Mouse (Mus musculus): ENCODE results near the gene Dpf3. TPM values are rescaled to one million over a fixed set of nuclear protein-coding genes. Genes with fewer than 3 reads are reported as not detected.

The Dpf3 gene
- polyA plus RNA-seq, 1 experiment = 3.8 TPM

- Histone ChIP-seq H3K27ac (ENCODE audit: insufficient read depth, low read length) (no peak overlapping the region), H3K4me1 (ENCODE audit: control insufficient read depth, insufficient read depth, low read length) (no peaks in the 10 kb centered on the region), H3K4me3 (ENCODE audit: insufficient read depth, low read length) (no peak overlapping the region)
- no peak for TF ChIP-seq CTCF (IDR thresholded peaks at IDR 0.05; ENCODE audit: extremely low read depth, insufficient read depth, low read length)
- TF ChIP-seq POLR2A (IDR thresholded peaks at IDR 0.05; ENCODE audit: extremely low read depth, insufficient read depth, low read length) = no peak
Observed at GRCm38 (mm10) chr12:83373081-83373480, 114.4 kb downstream of the Dpf3 start.

- Histone ChIP-seq H3K27ac (ENCODE audit: insufficient read depth, low read length) (no peak overlapping the region), H3K4me3 (ENCODE audit: insufficient read depth, low read length) (no peak overlapping the region), H3K4me1 (ENCODE audit: control insufficient read depth, insufficient read depth, low read length) (no peaks in the 10 kb centered on the region)
- TF ChIP-seq POLR2A (IDR thresholded peaks at IDR 0.05; ENCODE audit: extremely low read depth, insufficient read depth, low read length) (no peak), CTCF (IDR thresholded peaks at IDR 0.05; ENCODE audit: extremely low read depth, insufficient read depth, low read length) (no peak)
Observed at GRCm38 (mm10) chr12:83372290-83372689, 115.2 kb downstream of the Dpf3 start.

GRCm38 (mm10) chr12:83370221-83370620 is 117.3 kb downstream of the Dpf3 start:
- Histone ChIP-seq H3K4me1 (ENCODE audit: control insufficient read depth, insufficient read depth, low read length) (no peaks in the 10 kb centered on the region), H3K4me3 (ENCODE audit: insufficient read depth, low read length) (no peak overlapping the region), H3K27ac (ENCODE audit: insufficient read depth, low read length) (no peak overlapping the region)
- no peak for TF ChIP-seq CTCF (IDR thresholded peaks at IDR 0.05; ENCODE audit: extremely low read depth, insufficient read depth, low read length)
- TF ChIP-seq POLR2A (IDR thresholded peaks at IDR 0.05; ENCODE audit: extremely low read depth, insufficient read depth, low read length) = no peak

GRCm38 (mm10) chr12:83369416-83369815 is 118.1 kb downstream of the Dpf3 start:
- TF ChIP-seq POLR2A (IDR thresholded peaks at IDR 0.05; ENCODE audit: extremely low read depth, insufficient read depth, low read length) = no peak
- no peak for TF ChIP-seq CTCF (IDR thresholded peaks at IDR 0.05; ENCODE audit: extremely low read depth, insufficient read depth, low read length)
- H3K27ac ChIP-seq (ENCODE audit: insufficient read depth, low read length) = no peak overlapping the region
- no peak overlapping the region for H3K4me3 ChIP-seq (ENCODE audit: insufficient read depth, low read length)
- no peaks in the 10 kb centered on the region for H3K4me1 ChIP-seq (ENCODE audit: control insufficient read depth, insufficient read depth, low read length)

GRCm38 (mm10) chr12:83367486-83367885 is 120.0 kb downstream of the Dpf3 start:
- TF ChIP-seq CTCF (IDR thresholded peaks at IDR 0.05; ENCODE audit: extremely low read depth, insufficient read depth, low read length) (no peak), POLR2A (IDR thresholded peaks at IDR 0.05; ENCODE audit: extremely low read depth, insufficient read depth, low read length) (no peak)
- H3K4me1 ChIP-seq (ENCODE audit: control insufficient read depth, insufficient read depth, low read length) = no peaks in the 10 kb centered on the region
- no peak overlapping the region for H3K27ac ChIP-seq (ENCODE audit: insufficient read depth, low read length)
- H3K4me3 ChIP-seq (ENCODE audit: insufficient read depth, low read length) = no peak overlapping the region

- Histone ChIP-seq H3K4me3 (ENCODE audit: insufficient read depth, low read length) (no peak overlapping the region), H3K4me1 (ENCODE audit: control insufficient read depth, insufficient read depth, low read length) (no peaks in the 10 kb centered on the region), H3K27ac (ENCODE audit: insufficient read depth, low read length) (no peak overlapping the region)
- TF ChIP-seq CTCF (IDR thresholded peaks at IDR 0.05; ENCODE audit: extremely low read depth, insufficient read depth, low read length) (no peak), POLR2A (IDR thresholded peaks at IDR 0.05; ENCODE audit: extremely low read depth, insufficient read depth, low read length) (no peak)
Observed at GRCm38 (mm10) chr12:83364771-83365170, 122.7 kb downstream of the Dpf3 start.

GRCm38 (mm10) chr12:83361801-83362200 is 125.7 kb downstream of the Dpf3 start:
- Histone ChIP-seq H3K4me3 (ENCODE audit: insufficient read depth, low read length) (no peak overlapping the region), H3K27ac (ENCODE audit: insufficient read depth, low read length) (no peak overlapping the region), H3K4me1 (ENCODE audit: control insufficient read depth, insufficient read depth, low read length) (no peaks in the 10 kb centered on the region)
- TF ChIP-seq POLR2A (IDR thresholded peaks at IDR 0.05; ENCODE audit: extremely low read depth, insufficient read depth, low read length) = no peak
- TF ChIP-seq CTCF (IDR thresholded peaks at IDR 0.05; ENCODE audit: extremely low read depth, insufficient read depth, low read length) = no peak

- H3K4me1 ChIP-seq (ENCODE audit: control insufficient read depth, insufficient read depth, low read length) = no peaks in the 10 kb centered on the region
- no peak overlapping the region for H3K4me3 ChIP-seq (ENCODE audit: insufficient read depth, low read length)
- no peak for TF ChIP-seq POLR2A (IDR thresholded peaks at IDR 0.05; ENCODE audit: extremely low read depth, insufficient read depth, low read length)
- no peak overlapping the region for H3K27ac ChIP-seq (ENCODE audit: insufficient read depth, low read length)
Observed at GRCm38 (mm10) chr12:83352640-83353039, 134.9 kb downstream of the Dpf3 start.

- no peak overlapping the region for H3K4me3 ChIP-seq (ENCODE audit: insufficient read depth, low read length)
- H3K4me1 ChIP-seq (ENCODE audit: control insufficient read depth, insufficient read depth, low read length) = no peaks in the 10 kb centered on the region
- TF ChIP-seq CTCF (IDR thresholded peaks at IDR 0.05; ENCODE audit: extremely low read depth, insufficient read depth, low read length) = no peak
- no peak for TF ChIP-seq POLR2A (IDR thresholded peaks at IDR 0.05; ENCODE audit: extremely low read depth, insufficient read depth, low read length)
- H3K27ac ChIP-seq (ENCODE audit: insufficient read depth, low read length) = no peak overlapping the region
Observed at GRCm38 (mm10) chr12:83349736-83350135, 137.8 kb downstream of the Dpf3 start.

GRCm38 (mm10) chr12:83348246-83348645 is 139.3 kb downstream of the Dpf3 start:
- Histone ChIP-seq H3K27ac (ENCODE audit: insufficient read depth, low read length) (no peak overlapping the region), H3K4me1 (ENCODE audit: control insufficient read depth, insufficient read depth, low read length) (no peaks in the 10 kb centered on the region), H3K4me3 (ENCODE audit: insufficient read depth, low read length) (no peak overlapping the region)
- TF ChIP-seq POLR2A (IDR thresholded peaks at IDR 0.05; ENCODE audit: extremely low read depth, insufficient read depth, low read length) = no peak

GRCm38 (mm10) chr12:83342875-83343185 is 144.7 kb downstream of the Dpf3 start:
- no peak overlapping the region for H3K4me3 ChIP-seq (ENCODE audit: insufficient read depth, low read length)
- peaks cover 2% of the 10 kb centered on the region; the same call in 1 of the 2 replicates for H3K4me1 ChIP-seq (ENCODE audit: control insufficient read depth, insufficient read depth, low read length)
- no peak for TF ChIP-seq CTCF (IDR thresholded peaks at IDR 0.05; ENCODE audit: extremely low read depth, insufficient read depth, low read length)
- no peak for TF ChIP-seq POLR2A (IDR thresholded peaks at IDR 0.05; ENCODE audit: extremely low read depth, insufficient read depth, low read length)
- H3K27ac ChIP-seq (ENCODE audit: insufficient read depth, low read length) = peak overlapping the region; percentile 27
